Mouse (Mus musculus): ENCODE measurements around the gene Rnf185.

- TF ChIP-seq CTCF (IDR thresholded peaks at IDR 0.05; ENCODE audit: extremely low read depth, insufficient read depth, low read length) (no peak), POLR2A (IDR thresholded peaks at IDR 0.05; ENCODE audit: extremely low read depth, insufficient read depth, low read length) (no peak)
These were observed 6.9 kb upstream of the Rnf185 start for GRCm38 (mm10) chr11:3459105-3459468.
